Mouse (Mus musculus) brain, embryonic 14.5 days (tissue): ENCODE measurements at regions not wholly inside any gene's neighbourhood (a gene's known extent, or its start where the extent isn't known, plus 50 kb on each side); places are given as distances from the start of the nearest gene placed in this dataset.

ENCODE experiments used
- CTCF ChIP-seq: fragments of 200-500 bp; IDR thresholded peaks from 2 replicates; pipeline ENCODE4 v1.5.1; 2012; ENCODE audit warnings: inconsistent platforms, mild to moderate bottlenecking, moderate library complexity, borderline replicate concordance; ENCODE audit not compliant: insufficient read depth, insufficient read length; ENCODE audit errors: extremely low read depth
- POLR2A ChIP-seq: fragments of 200-500 bp; IDR thresholded peaks from 2 replicates; pipeline ENCODE4 v1.6.1; 2012; ENCODE audit warnings: mild to moderate bottlenecking, inconsistent platforms, borderline replicate concordance; ENCODE audit not compliant: poor library complexity, insufficient read depth, insufficient read length, severe bottlenecking; ENCODE audit errors: extremely low read depth

DNA sequence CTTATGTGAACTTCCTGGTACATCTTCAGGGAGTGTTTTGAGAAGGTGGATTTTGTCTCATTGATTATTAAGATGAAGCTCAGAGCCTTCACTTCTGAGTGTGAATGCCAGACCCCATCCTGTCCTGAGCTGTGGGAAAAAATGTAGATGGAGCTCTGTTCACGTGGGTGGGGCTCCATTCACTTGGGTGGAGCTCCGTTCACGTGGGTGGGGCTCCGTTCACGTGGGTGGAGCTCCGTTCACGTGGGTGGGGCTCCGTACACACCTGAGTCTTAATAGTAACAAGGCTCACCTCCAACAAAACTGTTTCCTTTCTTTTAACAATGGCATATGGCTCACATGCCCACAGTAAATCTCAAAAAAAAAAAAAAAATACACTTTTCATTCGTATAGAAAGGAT is 94.1 kb upstream of the Sox5 start:
- TF ChIP-seq CTCF (no peak), POLR2A (no peak)
